Mouse (Mus musculus) urinary bladder, postnatal 10 days (tissue): ENCODE data around the gene Tmem270.

Experiments used
- DNase-seq: peaks from one replicate; pipeline ENCODE4 v3.0.0; 2022; ENCODE audit warnings: low spot score

Gene Tmem270

DNA sequence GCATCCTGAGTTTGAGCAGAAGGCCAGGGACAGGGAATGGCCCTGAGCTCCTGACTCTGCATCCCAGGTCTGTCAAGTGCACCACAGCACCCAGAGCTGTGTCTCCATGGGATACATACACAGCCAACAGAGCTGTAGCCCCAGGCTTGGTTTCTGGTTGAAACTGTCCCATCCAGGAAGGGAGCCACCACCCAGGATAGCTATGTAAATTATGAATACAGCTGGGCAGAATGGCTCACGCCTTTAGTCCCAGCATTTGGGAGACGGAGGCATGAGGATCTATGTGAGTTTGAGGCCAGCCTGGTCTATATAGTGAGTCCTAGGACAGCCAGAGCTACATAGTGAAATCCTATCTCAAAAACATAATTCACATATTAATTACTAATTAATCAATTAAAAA lies 23.5 kb upstream of the Tmem270 start:
- DNase-seq = no peak

DNA sequence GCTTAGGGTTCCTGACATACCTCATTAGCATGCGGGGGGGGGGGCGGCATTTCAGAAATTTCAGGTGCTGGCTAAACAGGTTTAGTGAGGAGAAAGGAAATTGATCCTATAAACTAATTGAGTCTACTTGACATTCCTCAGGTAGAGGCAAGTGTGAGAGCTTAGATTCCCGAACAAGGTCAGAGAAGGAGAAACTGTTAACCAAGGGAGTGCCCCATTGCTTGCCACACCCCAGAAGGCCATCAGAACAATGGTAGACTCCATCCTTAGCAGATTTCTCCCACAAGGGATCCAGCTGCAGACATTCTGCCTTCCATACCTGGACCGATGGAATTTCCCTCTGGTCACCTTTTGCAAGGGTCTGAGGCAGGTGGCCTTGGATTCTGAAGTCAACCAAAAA lies 20.2 kb upstream of the Tmem270 start:
- no peak for DNase-seq

DNA sequence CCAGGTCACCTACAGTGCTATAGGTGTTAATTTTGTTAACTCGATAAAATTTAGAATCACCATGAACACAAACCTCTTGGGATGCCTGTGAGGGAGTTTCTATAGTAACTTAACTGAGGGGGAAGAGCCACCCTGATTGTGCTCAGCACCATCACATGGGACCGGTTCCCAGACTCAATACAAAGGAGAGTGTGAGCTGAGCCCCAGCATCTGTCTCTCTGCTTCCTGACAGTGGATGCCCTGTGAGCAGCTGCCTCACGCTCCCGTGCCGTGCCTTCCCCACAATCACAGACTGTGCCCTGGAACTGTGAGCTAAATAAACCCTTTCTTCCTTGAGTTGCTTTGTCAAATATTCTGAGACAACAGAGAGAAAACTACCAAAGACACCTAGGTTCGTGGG lies 16.6 kb upstream of the Tmem270 start:
- no peak for DNase-seq

DNA sequence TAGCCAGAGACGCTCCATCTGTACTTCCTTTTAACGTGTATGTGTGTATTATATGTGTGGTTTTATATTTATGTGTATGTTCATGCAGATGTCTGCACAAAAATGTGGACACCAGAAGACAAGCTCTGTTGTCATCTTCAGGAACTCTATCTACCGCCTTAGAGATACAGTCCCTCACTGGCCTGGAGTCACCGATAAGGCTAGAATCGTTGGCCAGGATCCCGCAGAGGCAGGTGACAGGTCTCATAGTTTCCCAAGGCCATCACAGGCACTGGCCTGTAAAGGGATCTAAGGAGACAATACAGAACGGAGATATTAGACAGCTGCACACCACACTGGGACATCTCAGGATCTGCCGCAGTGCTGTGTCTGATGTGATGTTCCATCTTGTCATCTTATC lies 14.6 kb upstream of the Tmem270 start:
- no peak for DNase-seq

DNA sequence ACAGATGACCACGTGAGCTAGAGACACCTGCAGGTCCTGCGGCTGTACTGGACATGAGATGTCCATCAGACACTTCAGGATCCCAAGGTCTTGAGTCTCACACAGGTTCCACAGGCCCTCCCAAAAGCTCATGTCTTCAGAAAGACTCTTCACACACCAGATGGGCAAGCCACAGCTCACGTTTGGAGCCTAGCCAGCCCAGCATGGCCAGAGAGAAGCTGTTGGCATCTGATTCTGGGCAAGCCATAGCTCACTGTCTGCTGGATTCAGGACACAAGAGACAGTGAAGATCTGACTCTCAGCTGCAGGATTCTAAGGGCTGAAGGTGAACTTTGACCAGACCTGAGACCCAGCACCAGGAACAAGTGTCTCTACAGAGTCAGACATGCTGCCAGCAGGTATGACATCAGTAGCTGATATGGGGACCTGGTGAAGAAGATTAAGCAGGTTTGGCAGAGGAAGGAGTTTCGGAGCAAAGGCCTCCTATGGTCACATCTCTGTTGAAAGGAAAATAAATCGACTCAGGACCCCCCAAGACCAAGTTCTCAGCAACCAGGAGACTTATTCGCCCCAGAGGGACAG lies 13.7 kb upstream of the Tmem270 start:
- DNase-seq = no peak

DNA sequence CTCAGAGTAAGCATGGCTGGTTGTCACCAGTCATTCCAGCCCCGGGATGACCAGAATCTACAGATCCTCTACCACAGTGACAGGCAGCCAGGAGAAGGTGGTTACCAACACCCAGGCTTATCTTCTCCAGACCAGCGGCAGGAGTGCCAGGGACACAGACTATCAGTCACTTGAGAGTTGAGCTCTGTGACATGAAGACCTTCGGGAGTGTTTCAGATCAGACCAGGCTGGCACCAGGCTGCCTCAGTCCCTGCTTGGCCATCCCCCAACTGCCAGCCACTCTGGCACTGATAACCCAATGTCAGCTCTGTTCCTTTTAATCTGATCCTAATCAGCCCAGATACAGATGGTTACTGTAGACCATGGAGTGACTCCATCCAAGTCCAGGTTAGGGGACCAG lies 12.6 kb upstream of the Tmem270 start:
- no peak for DNase-seq

DNA sequence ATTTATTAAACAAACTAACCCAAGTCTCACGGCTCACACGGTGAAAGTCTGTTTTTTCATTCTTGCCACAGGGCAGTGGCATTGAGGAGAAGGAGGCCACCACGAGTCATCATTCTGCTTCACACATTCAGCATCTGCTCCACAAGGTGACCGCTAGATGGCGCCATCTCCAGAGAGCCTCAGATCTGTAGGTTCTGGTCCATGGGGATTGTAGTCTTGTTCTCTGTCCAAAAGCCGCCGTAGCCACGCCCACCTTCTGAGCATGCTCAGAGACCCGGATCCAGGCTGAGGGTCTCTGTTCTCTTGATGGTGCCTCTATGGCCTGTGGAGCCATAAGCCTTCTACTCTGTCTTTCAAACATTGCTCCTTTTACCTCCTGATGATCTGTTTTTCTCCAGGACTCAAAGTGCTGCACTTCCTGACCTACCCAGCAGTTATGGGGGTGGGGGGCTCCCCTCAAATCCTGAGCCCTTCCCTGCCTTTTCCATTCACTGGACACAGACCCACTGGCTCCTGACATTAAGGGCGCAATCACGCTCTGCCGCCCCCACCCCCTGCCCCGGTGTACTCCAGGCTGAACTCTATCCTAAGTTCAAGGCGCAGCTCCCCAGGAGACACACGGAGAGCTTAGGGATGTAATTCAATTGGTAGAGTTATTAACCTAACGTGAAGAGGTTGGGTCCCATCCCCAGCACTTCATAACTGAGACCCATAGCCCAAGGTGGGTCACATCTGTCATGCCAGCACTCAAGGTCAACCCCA lies 11.7 kb upstream of the Tmem270 start:
- peak; percentile 31 for DNase-seq

DNA sequence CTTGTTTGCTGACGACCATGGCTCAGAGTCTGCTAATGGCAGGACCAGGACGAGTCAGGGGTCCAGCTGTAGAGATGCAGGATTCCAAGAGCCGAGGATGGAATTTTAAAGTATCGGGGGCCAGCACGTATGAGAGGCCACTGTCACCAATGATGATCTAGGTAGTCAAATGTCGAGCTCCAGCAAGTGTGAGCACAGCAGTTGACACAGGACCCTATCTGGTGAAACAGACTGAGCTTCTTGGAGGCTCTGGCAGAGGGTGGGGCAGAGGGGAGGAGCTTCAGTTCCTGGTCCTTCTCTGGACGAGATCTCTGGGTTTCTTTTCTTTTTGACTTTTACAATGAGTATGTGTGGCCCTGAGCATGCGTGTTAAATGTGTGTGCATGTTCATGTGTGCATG lies 8.8 kb upstream of the Tmem270 start, which contains the start of gene Cldn13:
Gene Cldn13, minus strand, starts transcription at position 216 of the 400 bp plus-strand sequence.
- no peak for DNase-seq

DNA sequence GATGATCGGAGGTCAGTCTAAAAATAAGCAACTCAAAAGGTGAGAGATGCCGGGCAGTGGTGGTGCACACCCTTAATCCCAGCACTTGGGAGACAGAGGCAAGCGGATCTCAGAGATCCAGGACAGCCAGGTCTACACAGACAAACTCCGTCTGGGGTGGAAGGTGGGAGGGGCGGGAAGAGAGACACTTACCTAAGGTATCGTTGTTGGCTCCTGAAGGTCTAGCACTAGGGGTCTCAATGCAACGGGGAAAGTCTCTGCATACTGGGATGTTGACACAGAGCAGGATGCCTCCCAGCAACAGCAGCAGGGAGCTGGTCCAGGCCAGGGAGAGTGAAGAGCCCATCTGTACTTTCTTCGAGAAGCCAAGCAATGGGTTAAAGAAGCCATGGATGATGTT lies 8.0 kb upstream of the Tmem270 start:
- DNase-seq = no peak

DNA sequence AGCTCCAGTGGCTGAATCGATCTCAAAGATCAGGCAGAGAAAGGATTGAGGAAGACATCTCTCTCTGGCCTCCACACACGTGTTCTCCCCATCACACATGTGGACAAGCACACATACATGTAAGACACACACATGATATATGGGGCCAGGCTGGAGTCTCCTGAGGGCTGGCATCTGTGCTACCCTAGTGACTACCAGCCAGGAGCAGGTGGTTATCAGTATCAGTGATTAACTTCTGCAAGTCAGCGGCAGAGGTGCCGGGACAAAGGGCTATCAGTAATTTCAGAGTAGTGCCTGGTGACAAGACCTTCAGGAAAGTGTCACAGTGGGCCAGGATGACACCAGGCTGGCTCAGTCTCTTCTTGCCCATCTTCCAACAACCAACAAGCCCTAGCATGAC lies 7.2 kb upstream of the Tmem270 start:
- DNase-seq = no peak

DNA sequence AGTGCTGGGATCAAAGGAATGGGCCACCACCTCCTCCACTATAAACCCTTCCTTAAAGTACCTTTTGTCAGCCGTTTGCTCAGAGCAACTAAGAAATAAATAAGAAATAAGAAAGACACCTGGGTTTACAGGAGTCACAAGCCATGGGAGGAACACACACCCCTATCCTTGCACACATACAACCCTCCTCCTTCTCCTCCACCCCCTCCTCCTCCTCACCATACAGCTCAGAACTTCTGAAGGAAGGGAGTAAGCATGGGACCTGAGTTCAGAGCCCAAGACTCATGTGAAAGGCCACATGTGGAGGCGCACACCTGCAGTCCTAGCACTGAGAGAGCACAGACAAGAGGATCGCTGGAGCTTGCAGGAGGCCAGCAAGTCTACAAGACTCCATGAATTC lies 6.8 kb upstream of the Tmem270 start:
- no peak for DNase-seq

DNA sequence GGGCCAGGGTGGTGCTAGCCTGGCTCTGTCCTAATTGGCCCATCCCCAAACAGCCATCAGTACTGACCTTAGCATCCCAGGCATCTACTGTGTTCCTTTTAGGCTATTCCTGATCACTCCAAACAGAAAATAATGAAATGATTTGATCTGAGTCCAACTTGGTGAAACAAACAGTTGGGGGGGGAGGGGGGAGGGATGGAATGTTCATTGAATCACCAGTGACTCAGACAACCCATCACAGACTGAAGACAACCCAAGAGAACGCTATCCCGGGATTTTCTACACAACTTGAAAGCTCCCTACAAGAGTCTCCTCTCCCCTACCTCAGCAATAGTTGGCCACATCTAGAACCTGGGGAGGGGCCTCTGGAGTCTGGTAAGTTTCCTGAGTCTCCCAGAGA lies 5.4 kb upstream of the Tmem270 start:
- DNase-seq = no peak

DNA sequence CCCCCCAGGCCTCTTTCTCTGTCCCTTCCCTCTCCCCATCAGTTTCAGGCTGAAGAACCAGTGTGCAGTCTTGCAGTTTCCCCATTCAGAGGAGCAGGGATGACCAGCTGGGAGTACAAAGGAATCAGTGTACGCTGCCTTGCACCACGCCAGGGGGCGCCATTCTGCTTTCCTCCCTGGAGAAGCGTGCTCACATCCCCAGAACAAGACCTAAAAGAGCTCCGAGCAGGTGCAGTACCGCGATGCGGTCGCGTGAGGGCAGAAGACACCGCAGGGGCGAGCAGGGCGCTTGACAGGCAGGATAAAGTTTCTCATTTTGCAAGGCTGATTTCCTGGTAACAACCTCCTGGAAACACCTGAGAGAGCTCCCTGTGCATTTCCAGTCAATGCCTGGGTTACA lies 602 bp upstream of the Tmem270 start:
- DNase-seq = peak; percentile 86

DNA sequence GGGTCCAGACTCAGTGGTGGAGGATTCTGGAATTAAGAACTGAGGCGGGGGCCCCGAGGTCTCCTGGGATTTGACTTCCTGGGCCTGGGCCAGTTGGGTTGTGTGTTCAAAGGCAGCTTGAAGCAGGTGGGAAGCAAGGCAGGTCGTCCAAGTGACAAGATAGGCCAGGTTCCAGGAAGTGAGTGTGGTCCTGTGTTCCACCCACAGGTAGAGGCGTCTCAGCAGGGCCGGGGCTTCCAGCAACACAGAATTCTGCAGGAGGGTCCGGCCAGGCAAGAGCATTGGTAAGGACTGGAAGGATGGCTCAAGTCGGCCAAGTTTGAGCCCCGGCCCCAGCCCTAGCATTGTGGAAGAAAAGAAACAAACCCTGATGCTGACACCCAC lies 4.9 kb downstream of the Tmem270 start:
- no peak for DNase-seq

DNA sequence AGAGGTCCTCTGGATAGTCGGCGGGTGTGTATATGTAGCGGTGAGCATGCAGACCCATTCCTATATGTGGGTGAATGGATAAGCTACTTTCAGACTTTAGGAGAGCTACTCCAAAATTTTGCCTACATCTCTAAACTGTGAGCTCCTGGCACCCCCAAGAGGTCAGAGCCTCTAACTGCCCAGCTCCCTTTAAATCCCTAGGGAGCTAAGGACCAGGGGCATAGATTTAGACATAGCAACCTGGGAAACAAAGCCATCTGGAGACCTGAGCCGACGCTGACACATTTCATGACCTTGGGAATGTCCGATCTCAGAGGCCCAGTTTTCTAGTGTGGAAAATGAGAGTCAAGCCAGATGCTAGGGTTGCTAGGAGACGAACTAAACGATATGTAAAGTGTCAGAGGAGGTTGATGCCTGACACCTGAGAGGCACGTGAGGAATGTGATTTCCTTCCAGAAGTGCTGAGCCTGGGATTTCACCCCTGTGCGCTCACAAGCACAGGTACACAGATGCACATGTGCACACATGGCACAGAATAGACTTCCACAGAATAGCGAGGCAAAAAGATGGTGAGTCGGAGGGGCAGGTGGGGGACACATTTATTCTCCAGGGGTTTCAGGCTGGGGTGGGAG lies 5.4 kb downstream of the Tmem270 start:
- no peak for DNase-seq

DNA sequence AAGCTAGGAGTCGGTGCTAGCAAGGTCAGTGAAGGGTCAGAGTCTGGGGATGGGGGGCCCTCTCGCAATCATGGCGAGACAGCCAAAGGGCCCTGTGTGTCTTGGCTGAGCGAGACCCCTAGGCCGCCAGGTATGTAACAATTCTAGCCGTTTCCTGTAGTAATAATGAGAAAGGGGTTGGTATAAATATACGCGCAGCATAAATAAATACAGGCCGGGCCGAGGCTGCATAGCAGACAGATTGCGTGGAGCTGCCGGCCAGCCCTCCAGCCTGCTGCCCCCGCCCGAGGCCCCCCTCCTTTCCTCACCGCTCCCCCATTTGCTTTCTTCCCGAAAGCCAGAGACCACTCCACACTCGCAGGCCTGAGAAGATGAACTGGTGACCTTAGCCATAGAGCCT lies 8.9 kb downstream of the Tmem270 start:
- no peak for DNase-seq

DNA sequence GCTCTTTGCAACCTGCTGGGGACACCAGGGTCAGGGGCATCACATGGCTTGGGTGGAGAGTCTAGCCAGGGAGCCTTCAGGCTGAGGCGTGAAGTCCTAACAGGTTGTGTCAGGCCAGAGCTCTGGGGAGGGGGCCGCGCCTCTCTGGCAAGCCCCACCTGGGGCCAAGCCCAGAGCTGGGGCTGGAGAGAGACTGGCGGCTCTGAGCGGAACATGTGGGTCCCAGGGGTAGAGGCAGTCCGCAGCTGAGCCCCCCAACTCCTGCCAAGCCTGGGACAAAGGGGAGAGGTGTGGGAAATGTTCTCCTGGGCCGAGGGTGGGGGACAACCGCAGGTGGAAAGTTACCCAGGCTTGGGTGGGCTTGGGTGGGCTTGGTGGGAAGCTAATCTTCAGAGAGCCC lies 9.6 kb downstream of the Tmem270 start:
- no peak for DNase-seq

DNA sequence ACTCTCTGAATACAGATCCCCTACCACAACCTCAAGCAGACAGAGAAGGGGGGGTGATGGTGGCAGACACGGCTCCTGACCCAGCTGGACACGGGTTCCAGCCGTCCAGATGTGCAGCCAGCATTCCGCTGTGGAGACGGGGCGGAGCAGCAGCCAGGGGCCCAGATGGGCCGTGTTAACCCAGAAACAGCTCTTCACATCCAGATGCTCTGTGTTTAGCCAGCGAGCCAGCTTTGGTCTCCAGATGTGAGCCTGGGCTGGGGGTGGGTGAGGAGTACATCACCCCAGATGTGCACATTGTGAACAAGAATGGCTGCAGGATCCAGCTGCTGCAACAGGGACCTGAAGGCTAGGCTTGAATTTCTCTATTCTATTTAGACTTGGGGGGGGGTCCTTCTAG lies 11.2 kb downstream of the Tmem270 start:
- DNase-seq = no peak

DNA sequence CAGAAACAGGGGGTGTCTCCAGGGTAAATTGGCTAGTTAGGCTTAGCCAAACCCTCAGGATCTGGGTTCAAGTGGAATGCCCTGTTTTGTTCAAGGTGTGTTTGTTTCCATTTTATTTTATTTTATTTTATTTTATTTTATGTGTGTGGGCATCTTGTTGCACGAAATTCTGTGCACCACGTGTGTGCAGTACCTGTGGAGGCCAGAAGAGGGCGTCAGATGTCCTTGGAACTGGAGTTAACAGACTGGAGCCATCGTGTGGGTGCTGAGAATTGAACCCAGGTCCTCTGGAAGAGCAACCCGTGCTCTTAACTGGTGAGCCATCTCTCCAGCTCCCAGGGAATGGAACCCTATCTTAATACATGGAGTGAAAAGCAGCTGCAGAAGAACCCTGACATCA lies 13.8 kb downstream of the Tmem270 start:
- DNase-seq = no peak

DNA sequence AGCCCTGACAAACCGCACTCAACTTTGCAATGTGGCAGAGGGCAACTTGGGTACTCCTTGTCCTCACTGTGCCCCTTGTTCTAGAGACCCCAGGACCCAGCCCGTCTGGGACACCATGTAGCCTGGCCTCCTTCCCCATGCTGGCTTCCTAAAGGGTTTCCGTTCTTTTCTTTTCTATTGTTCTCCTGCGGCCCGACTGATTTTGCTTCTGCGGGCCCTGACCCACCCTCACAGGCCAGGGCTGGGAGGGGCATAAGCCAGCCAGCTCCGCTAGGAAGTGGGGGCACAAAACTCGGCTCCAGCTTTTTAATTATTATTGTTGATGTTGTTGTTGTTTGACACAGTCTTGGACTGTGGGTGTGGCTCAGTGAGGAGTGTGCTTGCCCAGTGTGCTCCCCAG lies 15.0 kb downstream of the Tmem270 start:
- DNase-seq = no peak

DNA sequence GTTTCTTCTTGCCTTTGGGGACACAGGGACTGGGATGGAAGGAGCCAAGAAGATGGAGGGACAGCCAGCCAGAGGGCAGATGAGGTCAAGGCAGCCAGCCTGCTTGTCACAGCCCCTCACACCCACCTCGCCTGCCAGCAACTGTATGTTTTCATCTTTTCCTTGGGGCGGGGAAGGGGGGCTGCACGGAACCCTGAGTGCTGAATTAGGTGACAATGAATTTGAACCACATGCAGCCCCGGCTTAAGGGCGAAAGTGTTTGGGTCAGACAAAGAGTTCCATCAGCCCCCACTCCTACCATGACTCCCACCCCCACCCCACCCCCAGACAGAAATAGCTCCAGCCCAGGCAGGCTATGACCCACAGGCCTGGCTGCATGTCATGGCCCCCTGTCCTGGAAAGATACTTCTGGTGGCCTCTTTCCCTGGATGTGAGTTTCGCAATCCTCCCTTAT lies 15.9 kb downstream of the Tmem270 start:
- DNase-seq = no peak

DNA sequence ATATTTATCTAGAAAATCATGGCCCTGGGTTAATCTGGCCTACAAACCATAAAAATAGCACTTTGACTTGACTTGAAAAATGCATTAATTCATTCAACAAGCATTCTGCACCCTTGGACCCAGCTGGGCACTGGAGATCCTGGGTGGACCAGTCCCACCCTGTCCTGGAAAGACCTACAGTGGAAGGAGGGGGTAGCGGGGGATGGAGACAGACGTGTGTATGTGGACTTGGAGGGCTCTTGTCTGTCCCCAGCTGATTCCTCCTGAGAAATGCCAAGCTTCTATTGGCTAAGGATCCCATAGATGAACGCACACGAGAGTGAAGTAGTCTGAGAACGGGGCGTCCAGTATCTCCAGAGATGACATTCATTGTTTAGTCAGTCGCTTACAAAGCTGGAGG lies 18.0 kb downstream of the Tmem270 start:
- DNase-seq = no peak

DNA sequence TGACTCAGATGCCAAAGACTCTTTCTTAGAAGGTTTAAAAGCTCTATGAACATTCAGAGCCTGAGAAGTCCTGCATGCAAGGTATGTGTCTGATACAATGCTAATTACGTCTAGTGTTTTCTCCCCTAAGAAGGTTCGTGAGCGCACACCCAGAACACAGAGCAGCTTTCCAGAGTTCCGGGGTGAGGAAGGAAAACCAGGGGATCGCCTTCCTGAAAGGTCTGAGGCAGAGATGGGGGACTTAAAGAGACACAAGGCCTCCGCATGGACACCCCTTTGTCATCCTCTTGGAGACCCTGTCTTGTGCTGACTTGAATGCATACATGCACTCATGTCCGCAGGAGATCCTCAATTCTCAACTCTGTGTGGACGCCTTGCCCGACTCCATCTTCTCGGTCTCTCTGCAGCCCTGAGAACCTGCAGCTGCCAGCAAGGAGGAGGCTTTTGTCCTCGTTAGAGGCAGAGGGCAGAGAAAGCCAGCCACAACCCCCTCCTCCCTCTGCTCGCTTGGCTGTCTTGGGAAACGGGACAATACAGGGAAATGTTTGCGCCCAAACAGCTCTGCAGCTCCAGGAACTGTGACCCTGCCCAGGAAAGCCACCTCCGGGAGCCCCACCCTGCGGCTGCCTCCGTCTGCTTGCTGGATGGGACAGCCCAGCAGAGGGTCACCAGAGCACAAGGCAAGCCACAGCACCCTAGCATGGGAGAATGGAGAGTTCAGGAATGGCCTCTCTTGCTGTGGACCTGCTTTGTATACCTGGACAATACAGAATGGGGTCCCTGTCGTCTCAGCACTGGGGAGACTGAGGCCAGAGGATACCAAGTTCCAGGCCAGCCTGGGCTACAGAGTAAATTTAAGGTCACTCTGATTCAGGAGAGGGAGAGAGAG lies 18.8 kb downstream of the Tmem270 start:
- DNase-seq = no peak
